Mouse (Mus musculus) lung, embryonic 14.5 days (tissue): ENCODE measurements at regions not wholly inside any gene's neighbourhood (a gene's known extent, or its start where the extent isn't known, plus 50 kb on each side); places are given as distances from the start of the nearest gene placed in this dataset.
A peak's percentile ranks its signal among the peaks of the same experiment; 100 is the strongest.

Experiments
- ATAC-seq: fragments of 200-750 bp; cut with Nextera tagmentation; 2 replicates; pipeline ENCODE4 v1.8.0; 2017; ENCODE audit warnings: mild to moderate bottlenecking, moderate TSS enrichment, moderate library complexity; ENCODE audit not compliant: insufficient read depth
- DNase-seq: peaks from one replicate; pipeline ENCODE4 v3.0.0-alpha.2; 2015
- H3K27ac ChIP-seq: fragments of 300-500 bp; sonication (generic); 2 replicates; pipeline ENCODE4 v1.5.1; 2014; ENCODE audit warnings: low read depth, mild to moderate bottlenecking, moderate library complexity
- H3K27me3 ChIP-seq: fragments of 300-500 bp; sonication (generic); 2 replicates; pipeline ENCODE4 v1.6.1; 2014; ENCODE audit warnings: low read length, control low read depth; ENCODE audit not compliant: insufficient read depth
- H3K36me3 ChIP-seq: fragments of 300-500 bp; sonication (generic); 2 replicates; pipeline ENCODE4 v1.6.1; 2014; ENCODE audit warnings: control low read depth; ENCODE audit not compliant: insufficient read depth
- H3K4me1 ChIP-seq: fragments of 300-500 bp; sonication (generic); 2 replicates; pipeline ENCODE4 v1.6.1; 2014; ENCODE audit warnings: antibody characterized with exemption, control low read depth; ENCODE audit not compliant: insufficient read depth
- H3K4me2 ChIP-seq: fragments of 300-500 bp; sonication (generic); 2 replicates; pipeline ENCODE4 v1.6.1; 2014; ENCODE audit warnings: mild to moderate bottlenecking
- H3K4me3 ChIP-seq: fragments of 300-500 bp; sonication (generic); 2 replicates; pipeline ENCODE4 v1.5.1; 2014; ENCODE audit warnings: low read depth, low read length
- H3K9ac ChIP-seq: fragments of 300-500 bp; sonication (generic); 2 replicates; pipeline ENCODE4 v1.6.1; 2014
- H3K9me3 ChIP-seq: fragments of 300-500 bp; sonication (generic); 2 replicates; pipeline ENCODE4 v1.6.1; 2016; ENCODE audit warnings: low read depth, low read length, control low read depth
- CTCF ChIP-seq: IDR thresholded peaks from 2 replicates; pipeline ENCODE4 v1.5.1; 2016; ENCODE audit warnings: antibody characterized with exemption, low read depth
- WGBS: fragments of 180-500 bp; shearing (Covaris S2); extraction: QIAGEN DNeasy Blood & Tissue Kit; methylation state at CpG from one replicate; pipeline ENCODE4 v1.1.7; 2014; 5-methylcytosine and 5-hydroxymethylcytosine counted together

- no peak for ATAC-seq
- no peak for TF ChIP-seq CTCF
- no peak overlapping the region for H3K4me3 ChIP-seq
- 41% methylated on average over 5 of the region's 5 CpGs for WGBS
- peak; percentile 42 for DNase-seq
- H3K27me3 ChIP-seq, result no peaks in the 10 kb centered on the region
- H3K36me3 ChIP-seq, result no peaks in the 10 kb centered on the region
- no peaks in the 10 kb centered on the region for H3K4me1 ChIP-seq
- H3K9me3 ChIP-seq, result no peaks in the 10 kb centered on the region
- H3K4me2 ChIP-seq, result no peak overlapping the region
- H3K9ac ChIP-seq, result no peak overlapping the region
- no peak overlapping the region for H3K27ac ChIP-seq
Measured at GRCm38 (mm10) chr13:113728111-113728510, 64.6 kb upstream of the Hspb3 start.

- Histone ChIP-seq H3K4me1 (no peaks in the 10 kb centered on the region), H3K9me3 (no peaks in the 10 kb centered on the region), H3K9ac (no peak overlapping the region), H3K4me2 (no peak overlapping the region), H3K36me3 (no peaks in the 10 kb centered on the region), H3K27me3 (no peaks in the 10 kb centered on the region), H3K27ac (no peak overlapping the region), H3K4me3 (no peak overlapping the region)
- no peak for TF ChIP-seq CTCF
- ATAC-seq, result no peak
- DNase-seq, result no peak
- WGBS, result 76% methylated on average over 6 of the region's 6 CpGs
Measured at GRCm38 (mm10) chr13:113724881-113725837, 61.7 kb upstream of the Hspb3 start.

GRCm38 (mm10) chr13:113715231-113715630 is 51.8 kb upstream of the Hspb3 start:
- 73% methylated on average over 4 of the region's 4 CpGs for WGBS
- DNase-seq (no peak), ATAC-seq (no peak)
- no peaks in the 10 kb centered on the region for H3K27me3 ChIP-seq
- H3K27ac ChIP-seq, result no peak overlapping the region
- no peak overlapping the region for H3K9ac ChIP-seq
- no peaks in the 10 kb centered on the region for H3K9me3 ChIP-seq
- TF ChIP-seq CTCF, result no peak
- H3K36me3 ChIP-seq, result no peaks in the 10 kb centered on the region
- H3K4me1 ChIP-seq, result no peaks in the 10 kb centered on the region
- no peak overlapping the region for H3K4me2 ChIP-seq
- H3K4me3 ChIP-seq, result no peak overlapping the region

GRCm38 (mm10) chr13:113713844-113714243 is 50.4 kb upstream of the Hspb3 start:
- TF ChIP-seq CTCF, result no peak
- Histone ChIP-seq H3K9ac (no peak overlapping the region), H3K4me1 (no peaks in the 10 kb centered on the region), H3K27me3 (no peaks in the 10 kb centered on the region), H3K4me2 (no peak overlapping the region), H3K4me3 (no peak overlapping the region), H3K9me3 (no peaks in the 10 kb centered on the region), H3K36me3 (no peaks in the 10 kb centered on the region), H3K27ac (no peak overlapping the region)
- no peak for DNase-seq
- no peak for ATAC-seq
- 51% methylated on average over 4 of the region's 4 CpGs for WGBS
